15 mouse cellular contexts compared by ENCODE assay signal in genomic region chr16:77056160-77056520, GRCm38 (mm10).
"Had no signal": no experiment of that assay in that cellular context is flagged by ENCODE, and none has a peak within 500 bp of the region (broad histone marks: within the 10 kb centered on the region; RNA-seq: fewer than 3 reads in every experiment).

No protein-coding gene starts in this region.

- H3K4me3 ChIP-seq: layer of hippocampus, adult 2 months; limb, embryonic 12.5 days; liver, embryonic 13.5 days; lung, embryonic 15.5 days; megakaryocyte, embryonic 14.5 days; midbrain, embryonic 13.5 days; neural tube, embryonic 12.5 days had no signal

- H3K27ac ChIP-seq: layer of hippocampus, adult 2 months; limb, embryonic 12.5 days; liver, embryonic 13.5 days; lung, embryonic 15.5 days; macrophage; midbrain, embryonic 13.5 days; neural tube, embryonic 12.5 days; stomach, postnatal 0 days had no signal

- H3K27me3 ChIP-seq: limb, embryonic 12.5 days; liver, embryonic 13.5 days; lung, embryonic 15.5 days; megakaryocyte, embryonic 14.5 days; midbrain, embryonic 13.5 days; neural tube, embryonic 12.5 days had no signal

- ATAC-seq: liver, postnatal 0 days; midbrain, embryonic 13.5 days had no signal

- H3K9ac ChIP-seq: limb, embryonic 12.5 days; liver, embryonic 13.5 days; liver, postnatal 0 days; lung, embryonic 15.5 days; midbrain, embryonic 13.5 days; neural tube, embryonic 12.5 days had no signal

- DNase-seq: kidney, adult 18-20 months; kidney, postnatal 4 days; liver; liver, embryonic 13.5 days; liver, postnatal 0 days; lung, postnatal 14 days; thymus, postnatal 4 days had no signal

- H3K9me3 ChIP-seq: limb, embryonic 12.5 days; liver, embryonic 13.5 days; lung, embryonic 15.5 days; megakaryocyte, embryonic 14.5 days; midbrain, embryonic 13.5 days; neural tube, embryonic 12.5 days had no signal

- H3K4me2 ChIP-seq: limb, embryonic 12.5 days; liver, embryonic 13.5 days; lung, embryonic 15.5 days; midbrain, embryonic 13.5 days; neural tube, embryonic 12.5 days had no signal

- H3K4me1 ChIP-seq: limb, embryonic 12.5 days; lung, embryonic 15.5 days; neural tube, embryonic 12.5 days had no signal
